In genomic region chr6:56923331-56923725, GRCm38 (mm10) we compare ENCODE assay signal across 8 mouse cellular contexts. TPM values are rescaled to one million over a fixed set of nuclear protein-coding genes. Genes with fewer than 3 reads are reported as not detected.
DNase-seq lines count a peak whose midpoint lies in the region; ATAC-seq and TF ChIP-seq lines count a peak whose summit lies in the region.

No protein-coding gene starts in this region.

- no peaks in the 10 kb centered on the region for H3K36me3 ChIP-seq in limb, embryonic 10.5 days
- no peaks in the 10 kb centered on the region for H3K36me3 ChIP-seq in midbrain, postnatal 0 days (ENCODE audit: insufficient read depth, low read length)

- H3K4me2 ChIP-seq in midbrain, postnatal 0 days (ENCODE audit: low read depth, low read length, poor library complexity, severe bottlenecking), result peak overlapping the region; percentile 53

- 0 out of 2 replicates have a peak, but pooled peaks have one; percentile 3 for TF ChIP-seq CTCF in midbrain, postnatal 0 days (IDR thresholded peaks at IDR 0.05)

- H3K9me3 ChIP-seq in limb, embryonic 10.5 days (replicated peaks), result no peaks in the 10 kb centered on the region
- no peaks in the 10 kb centered on the region for H3K9me3 ChIP-seq in midbrain, postnatal 0 days (ENCODE audit: low read length)

- H3K9ac ChIP-seq in midbrain, postnatal 0 days (replicated peaks; ENCODE audit: low read length, poor library complexity, severe bottlenecking), result peak overlapping the region; percentile 81

- peaks cover 10% of the 10 kb centered on the region; the same call in 1 of the 2 replicates for H3K4me1 ChIP-seq in limb, embryonic 10.5 days
- H3K4me1 ChIP-seq in midbrain, postnatal 0 days (ENCODE audit: insufficient read depth, low read length), result 0 out of 2 replicates have a peak, but pooled peaks cover 4% of the 10 kb centered on the region

- DNase-seq in gastrocnemius, adult 18-20 months (ENCODE audit: low spot score), result peak; percentile 23
- no peak for DNase-seq in gastrocnemius, postnatal 14 days
- DNase-seq in urinary bladder, postnatal 25 days (ENCODE audit: low spot score), result peak; percentile 50
- no peak for DNase-seq in urinary bladder, postnatal 4 days (ENCODE audit: low spot score in 2 of 2)
- no peak for DNase-seq in limb, embryonic 10.5 days (ENCODE audit: low spot score)
- DNase-seq in midbrain, postnatal 0 days (ENCODE audit: low spot score), result peak; percentile 69
- DNase-seq in frontal cortex, postnatal 36 days (ENCODE audit: low spot score in 2 of 2), result no peak
- DNase-seq in T-cell, adult 2 months (ENCODE audit: low spot score), result no peak

- WGBS in limb, embryonic 10.5 days, result under 1% methylated on average over 25 of the region's 25 CpGs
- under 1% methylated on average over 25 of the region's 25 CpGs for WGBS in midbrain, postnatal 0 days

- H3K4me3 ChIP-seq in limb, embryonic 10.5 days, result peak overlapping the region; percentile 71
- peak overlapping the region; percentile 71 for H3K4me3 ChIP-seq in midbrain, postnatal 0 days (ENCODE audit: low read depth, low read length)

- H3K27ac ChIP-seq in limb, embryonic 10.5 days, result peak overlapping the region; percentile 89
- peak overlapping the region; percentile 89 for H3K27ac ChIP-seq in midbrain, postnatal 0 days (ENCODE audit: low read depth, low read length)

- H3K27me3 ChIP-seq in limb, embryonic 10.5 days (ENCODE audit: low read depth, poor library complexity, severe bottlenecking), result no peaks in the 10 kb centered on the region
- H3K27me3 ChIP-seq in midbrain, postnatal 0 days (ENCODE audit: insufficient read depth, low read length), result 0 out of 2 replicates have a peak, but pooled peaks cover 4% of the 10 kb centered on the region

- no peak for ATAC-seq in midbrain, postnatal 0 days (ENCODE audit: low FRiP score)

- intact Hi-C loops in gastrocnemius, postnatal 14 days (cut with DNase I; ENCODE audit: low total_unique reads), result no loop called here

RNA-seq across cellular contexts. Expression of gene Nt5c3, which starts 0.4 kb away (rescaled TPM):
- 10 to 100 TPM; 41.4 to 49.5 TPM for total RNA-seq in gastrocnemius, adult 18-20 months (2021)
- 10 to 100 TPM; 53.9 to 58.8 TPM for total RNA-seq in gastrocnemius, postnatal 14 days (2021)
- 54.1 and 61.5 TPM in 2 replicates for polyA plus RNA-seq in limb, embryonic 10.5 days (2016; fragmentation: Nextera tagmentation; extraction: Ambion mirVana)
- total RNA-seq in midbrain, postnatal 0 days (2014; rRNA removed), result 83.2 and 98.4 TPM in 2 replicates
- 181 and 182 TPM in 2 replicates for polyA plus RNA-seq in midbrain, postnatal 0 days (2015; fragmentation: Nextera tagmentation; extraction: Ambion mirVana)

RNA-seq across cellular contexts. Expression of gene Vmn1r4, which starts 0.5 kb away (rescaled TPM):
- under 1 TPM; 0.09 to 0.14 TPM for total RNA-seq in gastrocnemius, adult 18-20 months (2021)
- total RNA-seq in gastrocnemius, postnatal 14 days (2021), result under 1 TPM; 0.10 to 0.18 TPM
- polyA plus RNA-seq in limb, embryonic 10.5 days (2016; fragmentation: Nextera tagmentation; extraction: Ambion mirVana), result 0.31 TPM in 1 of 2 replicates, not detected in the other
- total RNA-seq in midbrain, postnatal 0 days (2014; rRNA removed), result 0.33 and 1.7 TPM in 2 replicates
- polyA plus RNA-seq in midbrain, postnatal 0 days (2015; fragmentation: Nextera tagmentation; extraction: Ambion mirVana), result 0.46 and 0.88 TPM in 2 replicates

RNA-seq across cellular contexts. Expression of gene Vmn1r5, which starts 46.7 kb away (rescaled TPM):
- not detected for total RNA-seq in gastrocnemius, adult 18-20 months (2021)
- not detected for total RNA-seq in gastrocnemius, postnatal 14 days (2021)
- not detected in 2 replicates for polyA plus RNA-seq in limb, embryonic 10.5 days (2016; fragmentation: Nextera tagmentation; extraction: Ambion mirVana)
- total RNA-seq in midbrain, postnatal 0 days (2014; rRNA removed), result not detected in 2 replicates
- polyA plus RNA-seq in midbrain, postnatal 0 days (2015; fragmentation: Nextera tagmentation; extraction: Ambion mirVana), result not detected in 2 replicates

Comparison
In these comparisons a context has a peak if more than half of its experiments do, and no peak if none do; other contexts are left out.
1. DNase-seq: peak in gastrocnemius, adult 18-20 months (single experiment), urinary bladder, postnatal 25 days (single experiment) and midbrain, postnatal 0 days (single experiment); none in gastrocnemius, postnatal 14 days (single experiment), urinary bladder, postnatal 4 days (0 of 2), limb, embryonic 10.5 days (single experiment), frontal cortex, postnatal 36 days (0 of 2) and T-cell, adult 2 months (single experiment).